Mouse (Mus musculus) granulocyte monocyte progenitor cell, adult 5-6 weeks (primary cell): Measurements from ENCODE around the gene Ctcfl. TPM values are rescaled to one million over a fixed set of nuclear protein-coding genes. Genes with fewer than 3 reads are reported as not detected.
A peak's percentile ranks its signal among the peaks of the same experiment; 100 is the strongest.

Source experiments
- ATAC-seq: replicated peaks from 2 replicates; pipeline ENCODE4 v1.8.0; 2016; ENCODE audit warnings: mild to moderate bottlenecking, moderate TSS enrichment, inconsistent platforms; ENCODE audit not compliant: poor library complexity, severe bottlenecking
- total RNA-seq, 2 experiments: library from RNA; stranded (forward) in 1 of 2; stranded (reverse) in 1 of 2; fragments of 200-712, 200-1000 nt in 1 of 2; fragments of >200 nt in 1 of 2; fragmentation: Nextera tagmentation in 1 of 2; gene quantifications; 2 replicates each; pipeline ENCODE4 v1.2.3; 2014 to 2017

The Ctcfl gene
- total RNA-seq, 2 experiments from 2014 or later, result not detected

- ATAC-seq, result no peak
These were observed 33.6 kb downstream of the Ctcfl start for GRCm38 (mm10) chr2:173085763-173086162.

GRCm38 (mm10) chr2:173084871-173085270, 34.5 kb downstream of the Ctcfl start:
- ATAC-seq, result no peak

- ATAC-seq, result peak; percentile 79
These were observed 35.4 kb downstream of the Ctcfl start for GRCm38 (mm10) chr2:173083712-173084475.

DNA sequence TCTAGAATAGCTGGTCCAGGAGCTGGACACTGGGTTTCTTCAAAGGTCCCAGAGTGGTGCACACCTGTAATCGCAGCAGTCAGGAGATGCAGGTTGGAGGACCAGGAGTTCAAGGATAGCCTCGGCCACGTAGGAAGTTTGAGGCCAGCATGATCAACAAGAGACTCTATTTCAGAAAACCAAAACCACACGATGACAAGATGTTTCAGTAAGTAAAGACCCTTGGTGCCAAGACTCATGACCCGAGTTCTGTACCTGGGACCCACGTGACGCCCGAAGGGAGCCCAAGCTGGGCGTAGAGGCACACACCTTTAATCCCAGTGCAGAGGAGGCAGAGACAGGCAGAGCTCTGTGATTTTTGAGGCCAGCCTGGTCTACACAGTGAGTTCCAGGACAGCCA, 36.2 kb downstream of the Ctcfl start:
- no peak for ATAC-seq

- peak; percentile 59 for ATAC-seq
These were observed 36.6 kb downstream of the Ctcfl start for GRCm38 (mm10) chr2:173082706-173083105.

- peak; percentile 69 for ATAC-seq
These were observed 38.5 kb downstream of the Ctcfl start for GRCm38 (mm10) chr2:173080785-173081241.

DNA sequence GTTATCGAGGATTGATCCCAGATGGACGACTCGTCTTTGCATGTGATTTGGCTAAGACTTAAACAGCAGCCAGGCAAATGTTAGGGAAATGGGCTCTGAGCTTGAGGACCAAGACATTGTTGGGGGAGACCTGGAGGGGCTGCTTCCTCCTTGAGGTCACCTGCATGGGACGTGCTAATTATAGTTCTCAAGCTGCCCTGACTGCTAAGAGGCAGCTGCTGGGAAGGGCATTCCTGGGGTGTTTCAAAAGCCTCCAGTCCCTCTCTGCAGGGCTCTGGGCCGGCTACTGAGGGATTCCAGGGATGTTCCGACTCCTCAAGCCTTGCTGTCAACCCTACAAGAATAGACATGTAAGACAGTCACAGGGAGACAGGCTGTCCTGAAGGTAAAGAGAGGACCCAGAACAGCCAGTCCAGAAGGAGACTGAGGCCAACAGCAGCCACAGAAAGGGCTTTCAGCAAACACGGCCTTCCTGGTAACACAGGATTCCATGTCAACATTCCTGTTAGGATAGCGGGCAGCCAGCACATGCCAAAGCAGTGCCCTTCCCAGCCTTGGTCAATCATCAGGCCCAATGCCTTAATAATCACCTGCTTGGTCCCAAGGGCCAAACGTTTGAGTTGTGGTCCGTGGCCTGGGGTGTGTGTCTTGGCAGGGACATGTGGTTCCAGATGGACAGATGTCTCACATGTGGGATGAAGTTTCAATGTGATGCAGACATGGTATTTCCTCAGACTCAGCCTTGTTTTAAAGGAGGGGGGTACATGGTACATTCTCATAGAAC, 39.4 kb downstream of the Ctcfl start:
- ATAC-seq, result no peak

DNA sequence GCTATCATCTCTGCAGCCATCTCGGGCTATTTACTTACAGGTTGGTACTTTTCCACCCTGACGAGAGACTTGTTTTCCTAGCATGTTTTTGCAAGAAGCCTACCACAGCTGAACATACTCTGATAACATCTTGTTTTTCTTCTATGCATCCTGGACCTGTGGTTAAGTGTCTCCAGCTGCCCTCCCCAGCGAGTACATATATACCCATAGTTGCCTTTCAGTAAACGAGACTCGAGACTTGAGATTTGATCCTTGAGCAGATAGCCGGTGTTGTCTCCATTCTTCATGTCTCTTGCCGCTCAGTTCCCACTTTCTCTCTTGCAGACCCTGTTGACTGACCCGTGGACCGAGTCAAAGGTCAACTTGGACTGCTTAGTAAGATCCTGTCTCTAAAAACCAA, 42.4 kb downstream of the Ctcfl start:
- no peak for ATAC-seq

DNA sequence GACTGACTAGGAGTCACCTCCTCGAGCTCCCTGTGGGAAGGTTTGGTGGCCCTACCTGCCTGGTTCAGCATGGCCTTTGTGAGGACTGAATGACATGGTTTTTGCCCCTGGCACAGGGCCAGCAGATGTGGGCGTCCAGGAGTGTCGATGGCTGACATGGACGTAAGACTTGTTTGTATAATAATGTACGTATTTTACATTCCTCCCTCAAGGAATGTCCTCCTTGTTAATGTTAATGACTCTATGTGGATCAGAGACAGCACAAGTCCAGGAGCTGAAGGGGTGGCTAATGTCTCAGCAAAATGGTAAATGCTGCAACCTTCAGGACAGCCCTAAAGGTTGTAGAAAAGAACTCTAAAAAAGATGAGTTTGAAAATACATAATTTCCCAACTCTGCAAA, 45.7 kb downstream of the Ctcfl start:
- ATAC-seq, result 0 out of 2 replicates have a peak, but pooled peaks have one; percentile 1

GRCm38 (mm10) chr2:173072948-173073347, 46.4 kb downstream of the Ctcfl start:
- peak; percentile 99 for ATAC-seq

GRCm38 (mm10) chr2:173064864-173065263, 54.5 kb downstream of the Ctcfl start:
- no peak for ATAC-seq

DNA sequence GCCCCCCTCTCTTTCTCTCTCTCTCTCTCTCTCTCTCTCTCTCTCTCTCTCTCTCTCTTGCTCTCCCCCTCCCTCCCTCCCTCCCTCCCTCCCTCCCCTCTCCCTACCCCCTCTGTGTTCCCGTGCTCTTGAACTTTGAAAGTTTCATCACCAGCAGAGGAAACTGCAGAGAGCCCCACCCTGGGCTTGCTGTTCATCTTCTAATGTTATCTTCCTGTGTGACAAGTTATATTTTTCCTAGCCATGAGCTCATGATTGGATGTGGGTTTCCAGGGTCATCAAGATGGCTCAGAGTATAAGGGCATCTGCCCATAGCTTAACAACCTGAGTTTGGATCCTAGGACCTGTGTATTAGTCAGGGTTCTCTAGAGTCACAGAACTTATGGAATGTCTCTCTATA, 56.1 kb downstream of the Ctcfl start:
- ATAC-seq, result no peak

- peak; percentile 82 for ATAC-seq
These were observed 57.6 kb downstream of the Ctcfl start for GRCm38 (mm10) chr2:173061443-173062351.

GRCm38 (mm10) chr2:173060450-173060849, 58.9 kb downstream of the Ctcfl start:
- no peak for ATAC-seq

DNA sequence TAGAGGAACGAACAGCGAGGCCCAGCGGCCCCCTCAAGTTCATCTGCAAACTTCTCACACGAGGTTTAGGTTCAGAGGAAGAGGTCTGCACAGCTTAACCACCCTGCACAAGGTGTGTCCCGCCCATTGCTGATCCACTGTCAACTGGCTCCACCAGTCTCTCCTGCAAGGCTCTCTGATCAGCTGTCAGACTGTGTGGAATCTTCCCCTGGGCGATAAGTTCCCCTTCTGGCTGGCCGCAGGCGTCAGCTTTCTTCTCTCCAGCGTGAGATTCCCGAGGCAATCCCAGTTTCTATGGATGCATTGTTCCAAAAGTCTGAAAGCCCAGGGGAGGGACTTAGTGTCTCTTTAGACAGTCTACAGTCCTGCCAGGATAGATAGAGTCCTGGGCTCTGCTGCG, 61.1 kb downstream of the Ctcfl start:
- ATAC-seq, result no peak

GRCm38 (mm10) chr2:173057623-173058022, 61.7 kb downstream of the Ctcfl start:
- ATAC-seq, result no peak

GRCm38 (mm10) chr2:173056882-173057315, 62.4 kb downstream of the Ctcfl start:
- ATAC-seq, result peak; percentile 64

DNA sequence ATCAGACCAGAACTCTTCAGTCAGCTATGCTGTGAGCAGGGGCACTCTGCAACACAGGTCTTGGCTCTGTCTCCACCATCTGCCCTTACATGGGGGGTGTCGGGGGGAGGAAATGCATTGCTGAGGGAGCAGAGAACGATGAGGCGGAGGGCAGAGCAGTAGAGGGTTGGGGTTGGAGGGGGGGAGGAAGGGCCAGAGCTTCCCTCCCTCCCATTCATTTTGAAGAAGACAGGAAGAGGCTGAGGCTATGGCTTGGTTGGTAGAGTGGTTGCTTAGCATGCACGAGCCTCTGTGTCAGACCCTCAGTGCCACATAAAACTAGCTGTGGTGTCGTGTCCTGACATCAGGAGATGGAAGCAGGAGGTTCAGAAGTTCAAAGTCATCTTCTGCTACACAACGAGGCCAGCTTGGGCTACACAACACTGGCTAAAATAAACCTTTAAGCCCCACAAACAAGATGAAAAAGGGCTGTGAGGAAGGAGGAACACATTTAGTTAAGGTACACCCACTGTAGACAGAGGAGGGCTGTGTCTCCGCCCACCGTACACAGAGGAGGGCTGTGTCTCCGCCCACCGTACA, 62.9 kb downstream of the Ctcfl start:
- ATAC-seq, result 0 out of 2 replicates have a peak, but pooled peaks have one; percentile 7

- ATAC-seq, result no peak
These were observed 65.5 kb downstream of the Ctcfl start for GRCm38 (mm10) chr2:173053846-173054245.

DNA sequence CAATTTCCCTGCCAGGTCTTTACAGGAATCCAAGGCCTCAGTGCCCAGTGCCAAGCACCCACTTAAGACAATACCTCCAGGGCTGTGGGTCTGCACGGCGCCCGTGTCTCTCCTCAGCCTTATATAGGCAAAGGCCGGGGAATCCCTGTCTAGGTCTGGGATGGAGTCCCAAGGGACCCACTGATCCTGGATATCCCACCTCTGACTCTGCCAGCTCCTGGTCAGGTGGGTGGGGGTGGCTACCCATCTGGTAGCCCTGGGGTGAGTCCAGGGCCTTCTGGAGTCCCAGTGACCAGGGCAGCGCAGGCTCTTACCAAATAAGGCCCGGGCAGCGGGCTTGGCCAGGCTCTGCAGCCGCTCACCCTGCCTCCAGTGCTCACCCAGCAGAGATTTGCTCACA, 66.4 kb downstream of the Ctcfl start:
- ATAC-seq, result no peak
